Mouse (Mus musculus) bone marrow macrophage, adult 2 months (primary cell): ENCODE measurements around the gene Ssbp1.

Experiments
- CTCF ChIP-seq: IDR thresholded peaks from 2 replicates; pipeline ENCODE4 v1.5.1; 2012; ENCODE audit warnings: low read depth, mild to moderate bottlenecking, low read length, moderate library complexity
- POLR2A ChIP-seq: IDR thresholded peaks from 2 replicates; pipeline ENCODE4 v1.6.1; 2012; ENCODE audit warnings: mild to moderate bottlenecking, low read depth, low read length, borderline replicate concordance

- TF ChIP-seq POLR2A (no peak), CTCF (no peak)
Measured at GRCm38 (mm10) chr6:40435151-40436046, 35.8 kb upstream of the Ssbp1 start.
